Mouse (Mus musculus): ENCODE data around the gene Cd4. TPM values are rescaled to one million over a fixed set of nuclear protein-coding genes. Genes with fewer than 3 reads are reported as not detected.
A peak's percentile ranks its signal among the peaks of the same experiment; 100 is the strongest.

Cd4 gene
- polyA plus RNA-seq, 1 experiment: 0.26 TPM

DNA sequence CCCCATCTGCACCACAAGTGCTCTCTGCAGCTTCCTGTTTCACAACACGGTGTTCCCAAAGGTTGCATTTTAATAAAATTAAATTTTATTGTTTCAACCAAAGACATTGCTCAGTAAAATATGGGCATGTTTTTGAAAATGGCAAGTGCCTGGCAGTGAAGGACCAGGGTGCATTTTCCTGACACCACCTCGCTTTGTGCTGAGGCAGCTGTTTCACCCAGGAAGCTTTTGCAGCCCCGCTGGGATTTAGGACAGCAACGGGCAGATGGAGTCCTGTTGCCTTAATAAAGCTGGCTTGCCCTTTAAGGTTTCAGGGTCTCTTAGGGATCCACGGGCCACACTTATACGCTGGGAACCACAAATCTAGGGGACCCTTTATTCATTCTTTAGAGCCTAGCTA, 3.0 kb upstream of the Cd4 start:
- 55% methylated on average over 6 of the region's 6 CpGs for WGBS

DNA sequence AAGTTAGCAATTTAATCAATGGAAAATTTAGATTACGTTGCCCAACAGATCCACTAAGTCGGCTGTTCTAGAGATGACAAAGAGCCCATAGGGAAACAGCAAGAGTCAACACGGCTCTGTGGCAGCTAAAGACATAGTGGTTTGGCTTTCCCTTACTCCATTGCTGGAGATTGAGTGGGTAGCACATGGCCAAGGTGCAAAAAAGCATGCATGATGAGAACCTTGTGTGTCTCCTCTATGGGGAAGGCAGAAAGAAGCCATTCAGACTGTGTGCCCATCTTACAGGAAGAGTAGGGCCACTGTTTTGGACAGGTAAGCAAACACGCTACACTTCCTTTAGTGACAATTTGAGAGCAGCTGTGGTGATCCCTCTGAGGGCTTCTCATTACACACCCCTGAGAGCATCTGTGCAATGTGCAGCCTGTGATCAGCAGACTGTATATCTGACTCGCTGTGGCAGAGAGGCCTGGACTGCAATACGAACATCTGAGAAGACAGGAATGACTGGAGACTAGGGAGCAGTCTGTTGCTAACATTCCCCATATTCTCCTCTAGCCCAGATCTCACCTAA, 619 bp upstream of the Cd4 start:
- WGBS: 88% methylated on average over 6 of the region's 6 CpGs

More for the DNA sequence above, 3.0 kb upstream of the Cd4 start:
- Histone ChIP-seq H3K27me3 (ENCODE audit: control insufficient read depth, insufficient read depth, low read length) (no peaks in the 10 kb centered on the region), H3K4me3 (replicated peaks; ENCODE audit: insufficient read depth, low read depth, low read length) (no peak overlapping the region), H3K4me1 (ENCODE audit: control insufficient read depth, insufficient read depth, low read length) (no peaks in the 10 kb centered on the region), H3K27ac (ENCODE audit: insufficient read depth, low read length) (no peak overlapping the region)
- no peak for TF ChIP-seq CTCF (IDR thresholded peaks at IDR 0.05; ENCODE audit: borderline replicate concordance, insufficient read depth, low read depth, low read length)
- no peak for DNase-seq

DNA sequence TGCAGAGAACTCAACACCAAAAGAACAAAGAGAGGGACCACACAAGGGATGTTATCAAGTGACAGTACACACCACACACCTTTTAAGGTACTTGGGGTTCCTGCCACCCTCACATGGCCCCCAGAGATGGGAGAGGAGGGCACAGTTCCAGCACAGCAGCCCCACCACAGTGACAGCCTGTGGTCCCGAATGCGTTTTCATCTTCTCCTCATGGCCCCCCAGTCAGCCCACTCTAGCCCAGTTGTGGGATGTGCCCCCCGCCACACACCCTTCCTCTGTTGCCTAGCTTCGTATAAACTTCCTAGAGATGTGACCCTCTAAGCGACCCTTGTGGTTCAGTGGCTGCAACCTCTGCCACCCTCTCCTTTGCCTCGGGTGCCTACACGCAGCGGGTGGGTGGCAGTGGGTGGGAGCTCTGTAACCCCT, 2.1 kb downstream of the Cd4 start:
- no peak overlapping the region for H3K4me3 ChIP-seq (replicated peaks; ENCODE audit: insufficient read depth, low read depth, low read length)
- H3K27ac ChIP-seq (ENCODE audit: insufficient read depth, low read length): no peak overlapping the region
- no peak for DNase-seq
- no peak for TF ChIP-seq POLR2A (IDR thresholded peaks at IDR 0.05; ENCODE audit: borderline replicate concordance, insufficient read depth, low read length)
- WGBS: 98% methylated on average over 8 of the region's 8 CpGs
- peaks cover 9% of the 10 kb centered on the region for H3K4me1 ChIP-seq (ENCODE audit: control insufficient read depth, insufficient read depth, low read length)
- no peaks in the 10 kb centered on the region for H3K27me3 ChIP-seq (ENCODE audit: control insufficient read depth, insufficient read depth, low read length)

More for the DNA sequence above, 619 bp upstream of the Cd4 start:
- TF ChIP-seq CTCF (IDR thresholded peaks at IDR 0.05; ENCODE audit: borderline replicate concordance, insufficient read depth, low read depth, low read length) (no peak), POLR2A (IDR thresholded peaks at IDR 0.05; ENCODE audit: borderline replicate concordance, insufficient read depth, low read length) (no peak)
- Histone ChIP-seq H3K4me1 (ENCODE audit: control insufficient read depth, insufficient read depth, low read length) (peaks cover 9% of the 10 kb centered on the region), H3K27ac (ENCODE audit: insufficient read depth, low read length) (no peak overlapping the region), H3K4me3 (replicated peaks; ENCODE audit: insufficient read depth, low read depth, low read length) (no peak overlapping the region), H3K27me3 (ENCODE audit: control insufficient read depth, insufficient read depth, low read length) (no peaks in the 10 kb centered on the region)
- DNase-seq: no peak

DNA sequence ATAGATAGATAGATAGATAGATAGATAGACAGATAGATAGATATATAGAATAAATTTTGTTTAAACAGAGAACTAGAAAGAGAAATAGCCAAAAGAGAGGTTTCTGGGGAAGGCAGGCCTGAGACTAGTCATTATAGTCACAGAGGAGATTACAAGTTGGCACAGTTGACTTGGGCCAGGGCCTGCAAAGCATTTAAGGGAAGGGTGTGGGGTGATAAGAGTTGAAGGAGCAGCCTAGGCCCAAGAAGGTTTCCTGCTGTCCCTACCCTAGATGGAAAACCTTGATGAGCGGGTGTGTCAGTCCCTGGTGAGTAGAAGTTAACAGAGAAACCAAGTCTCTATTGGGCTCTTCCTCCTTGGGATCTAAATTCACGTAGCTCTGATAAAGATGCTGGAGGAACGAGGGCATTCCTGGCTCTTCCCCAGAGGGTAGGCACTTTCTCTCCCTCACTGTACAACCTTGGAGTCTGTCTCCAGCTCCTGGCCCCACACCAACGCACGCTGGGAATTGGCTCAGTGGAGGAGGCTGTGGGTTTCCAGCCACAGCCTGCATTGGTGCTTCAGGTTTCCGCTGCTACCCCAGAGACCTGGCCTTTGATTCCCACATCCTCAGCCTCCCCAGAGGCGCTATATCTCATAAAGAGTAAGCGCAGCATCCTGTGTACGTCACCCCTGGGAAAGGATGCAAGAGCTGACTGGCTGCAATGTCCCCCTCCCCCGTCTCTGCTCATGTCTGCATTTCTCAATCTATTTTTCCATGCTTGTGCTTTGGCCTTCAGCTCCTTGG, 3.1 kb downstream of the Cd4 start:
- H3K27me3 ChIP-seq (ENCODE audit: control insufficient read depth, insufficient read depth, low read length): no peaks in the 10 kb centered on the region
- no peak for TF ChIP-seq POLR2A (IDR thresholded peaks at IDR 0.05; ENCODE audit: borderline replicate concordance, insufficient read depth, low read length)
- no peak for TF ChIP-seq CTCF (IDR thresholded peaks at IDR 0.05; ENCODE audit: borderline replicate concordance, insufficient read depth, low read depth, low read length)
- DNase-seq: peak; percentile 88
- peaks cover 9% of the 10 kb centered on the region for H3K4me1 ChIP-seq (ENCODE audit: control insufficient read depth, insufficient read depth, low read length)
- 15% methylated on average over 10 of the region's 10 CpGs for WGBS
- no peak overlapping the region for H3K4me3 ChIP-seq (replicated peaks; ENCODE audit: insufficient read depth, low read depth, low read length)
- H3K27ac ChIP-seq (ENCODE audit: insufficient read depth, low read length): no peak overlapping the region; the same call in 1 of the 2 replicates

GRCm38 (mm10) chr6:124883351-124883750, 4.7 kb downstream of the Cd4 start:
- H3K4me1 ChIP-seq (ENCODE audit: control insufficient read depth, insufficient read depth, low read length): peaks cover 9% of the 10 kb centered on the region
- no peak overlapping the region for H3K4me3 ChIP-seq (replicated peaks; ENCODE audit: insufficient read depth, low read depth, low read length)
- H3K27me3 ChIP-seq (ENCODE audit: control insufficient read depth, insufficient read depth, low read length): no peaks in the 10 kb centered on the region
- no peak for DNase-seq
- H3K27ac ChIP-seq (ENCODE audit: insufficient read depth, low read length): no peak overlapping the region
- 75% methylated on average over 10 of the region's 10 CpGs for WGBS
- no peak for TF ChIP-seq CTCF (IDR thresholded peaks at IDR 0.05; ENCODE audit: borderline replicate concordance, insufficient read depth, low read depth, low read length)
- no peak for TF ChIP-seq POLR2A (IDR thresholded peaks at IDR 0.05; ENCODE audit: borderline replicate concordance, insufficient read depth, low read length)

DNA sequence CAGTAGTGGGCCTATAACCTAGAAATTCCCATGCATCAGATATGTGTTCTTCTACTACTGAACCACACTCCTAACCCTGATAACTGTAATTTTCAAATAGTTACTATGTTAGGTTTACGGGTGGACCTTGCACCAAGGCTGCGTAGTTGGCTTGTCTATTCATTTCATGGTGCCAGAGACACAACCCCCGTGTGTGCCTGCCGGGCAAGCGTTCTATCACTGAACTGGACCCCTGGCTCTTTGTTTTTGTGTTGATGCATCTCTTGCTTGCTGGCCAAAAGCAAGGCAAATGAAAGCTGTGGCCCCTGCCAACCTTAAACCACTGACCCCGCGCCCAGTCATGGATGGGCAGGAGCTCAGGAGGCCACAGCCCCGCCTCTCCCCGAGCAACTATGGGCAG, 6.2 kb downstream of the Cd4 start:
- Histone ChIP-seq H3K27ac (ENCODE audit: insufficient read depth, low read length) (no peak overlapping the region), H3K27me3 (ENCODE audit: control insufficient read depth, insufficient read depth, low read length) (no peaks in the 10 kb centered on the region), H3K4me1 (ENCODE audit: control insufficient read depth, insufficient read depth, low read length) (peaks cover 9% of the 10 kb centered on the region), H3K4me3 (replicated peaks; ENCODE audit: insufficient read depth, low read depth, low read length) (no peak overlapping the region)
- DNase-seq: no peak
- TF ChIP-seq POLR2A (IDR thresholded peaks at IDR 0.05; ENCODE audit: borderline replicate concordance, insufficient read depth, low read length) (no peak), CTCF (IDR thresholded peaks at IDR 0.05; ENCODE audit: borderline replicate concordance, insufficient read depth, low read depth, low read length) (no peak)
- WGBS: 72% methylated on average over 9 of the region's 9 CpGs

DNA sequence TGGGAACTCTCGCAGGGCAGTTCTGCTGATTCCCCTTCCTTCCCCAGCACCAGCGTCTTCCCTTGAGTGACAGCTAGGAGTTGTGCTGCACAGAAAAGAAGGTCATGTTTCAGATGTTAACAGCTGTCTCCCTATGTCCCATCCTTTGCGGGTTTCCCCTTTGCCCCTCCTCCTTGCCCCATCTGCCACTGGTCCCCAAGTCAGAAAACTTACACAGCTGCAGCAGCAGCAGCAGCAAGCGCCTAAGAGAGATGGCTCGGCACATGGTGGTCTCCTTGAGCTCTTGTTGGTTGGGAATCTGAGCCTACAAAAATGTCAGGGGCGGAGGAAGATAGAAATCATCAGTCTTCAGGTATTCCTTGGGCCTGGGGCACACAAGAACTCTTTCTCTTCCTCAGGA, 8.6 kb downstream of the Cd4 start:
- Histone ChIP-seq H3K4me1 (ENCODE audit: control insufficient read depth, insufficient read depth, low read length) (no peaks in the 10 kb centered on the region), H3K27ac (ENCODE audit: insufficient read depth, low read length) (no peak overlapping the region), H3K4me3 (replicated peaks; ENCODE audit: insufficient read depth, low read depth, low read length) (no peak overlapping the region), H3K27me3 (ENCODE audit: control insufficient read depth, insufficient read depth, low read length) (no peaks in the 10 kb centered on the region)
- 64% methylated on average over 6 of the region's 6 CpGs for WGBS
- TF ChIP-seq POLR2A (IDR thresholded peaks at IDR 0.05; ENCODE audit: borderline replicate concordance, insufficient read depth, low read length): no peak
- TF ChIP-seq CTCF (IDR thresholded peaks at IDR 0.05; ENCODE audit: borderline replicate concordance, insufficient read depth, low read depth, low read length): no peak
- DNase-seq: no peak

GRCm38 (mm10) chr6:124874348-124874747, 13.7 kb downstream of the Cd4 start:
- no peak for TF ChIP-seq POLR2A (IDR thresholded peaks at IDR 0.05; ENCODE audit: borderline replicate concordance, insufficient read depth, low read length)
- TF ChIP-seq CTCF (IDR thresholded peaks at IDR 0.05; ENCODE audit: borderline replicate concordance, insufficient read depth, low read depth, low read length): no peak
- Histone ChIP-seq H3K4me3 (replicated peaks; ENCODE audit: insufficient read depth, low read depth, low read length) (no peak overlapping the region), H3K27ac (ENCODE audit: insufficient read depth, low read length) (no peak overlapping the region), H3K4me1 (ENCODE audit: control insufficient read depth, insufficient read depth, low read length) (no peaks in the 10 kb centered on the region), H3K27me3 (ENCODE audit: control insufficient read depth, insufficient read depth, low read length) (no peaks in the 10 kb centered on the region)
- 62% methylated on average over 2 of the region's 3 CpGs for WGBS
- DNase-seq: no peak
